In the genomic region with DNA sequence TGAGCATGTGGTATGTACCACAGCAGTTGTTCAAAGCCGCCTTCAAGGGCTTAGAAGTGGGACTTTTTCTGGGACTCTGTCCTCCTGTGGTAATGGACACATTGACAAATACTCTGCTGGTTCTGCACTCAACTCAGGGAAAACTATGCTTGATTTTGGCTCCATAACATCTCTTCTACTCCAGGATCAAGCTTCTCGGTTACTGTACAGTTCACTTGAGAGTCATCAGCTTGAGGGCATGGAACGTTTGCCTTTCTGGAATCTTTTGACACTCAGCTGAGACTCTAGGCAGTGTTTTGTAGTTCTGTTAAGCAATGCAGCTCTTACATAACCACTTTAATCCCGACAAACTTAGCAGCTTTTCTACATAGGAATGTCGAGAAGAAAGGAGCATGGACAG, we compare ENCODE assay signal across 14 mouse cellular contexts. TPM values are rescaled to one million over a fixed set of nuclear protein-coding genes. Genes with fewer than 3 reads are reported as not detected.
A peak's percentile ranks its signal among the peaks of the same experiment; 100 is the strongest.
DNase-seq lines count a peak whose midpoint lies in the region; ATAC-seq and TF ChIP-seq lines count a peak whose summit lies in the region.
"Had no signal": no experiment of that assay in that cellular context is flagged by ENCODE, and none has a peak within 500 bp of the region (broad histone marks: within the 10 kb centered on the region; RNA-seq: fewer than 3 reads in every experiment).

No protein-coding gene starts in this region.

- TF ChIP-seq CTCF in heart, adult 2 months (IDR thresholded peaks at IDR 0.05) = no peak
- TF ChIP-seq CTCF in liver, postnatal 0 days (IDR thresholded peaks at IDR 0.05; ENCODE audit: low read depth) = no peak
- no peak for TF ChIP-seq CTCF in cortical plate, adult 2 months (IDR thresholded peaks at IDR 0.05; ENCODE audit: extremely low read depth, insufficient read depth, low read length)

- no peak for ATAC-seq in liver, postnatal 0 days
- ATAC-seq in liver, embryonic 11.5 days (replicated peaks; ENCODE audit: low FRiP score) = no peak
- ATAC-seq: intestine, postnatal 0 days had no signal

- peaks cover 6% of the 10 kb centered on the region for H3K79me2 ChIP-seq in heart, adult 2 months (replicated peaks; ENCODE audit: control insufficient read depth, insufficient read depth, low read length)

- no peak for TF ChIP-seq EP300 in heart, adult 2 months (IDR thresholded peaks at IDR 0.05; ENCODE audit: insufficient read depth, low read depth, low read length)
- no peak for TF ChIP-seq EP300 in liver, postnatal 0 days (IDR thresholded peaks at IDR 0.05; ENCODE audit: low read depth)

- H3K27ac ChIP-seq in heart, adult 2 months = peak overlapping the region; percentile 89
- 0 out of 2 replicates have a peak overlapping the region, but pooled peaks have one; percentile 36 for H3K27ac ChIP-seq in liver, postnatal 0 days (ENCODE audit: low read depth)
- H3K27ac ChIP-seq in liver, embryonic 11.5 days (ENCODE audit: low read depth, low read length) = no peak overlapping the region
- peak overlapping the region; percentile 54 for H3K27ac ChIP-seq in cortical plate, adult 2 months (ENCODE audit: insufficient read depth, low read length)
- H3K27ac ChIP-seq: forebrain, embryonic 10.5 days; hindbrain, embryonic 13.5 days; limb, embryonic 15.5 days had no signal

- DNase-seq in heart, adult 2 months = peak in 1 of 2 experiments; percentile 18
- DNase-seq in heart, postnatal 25 days (ENCODE audit: low spot score) = no peak
- DNase-seq in liver, postnatal 0 days = no peak
- DNase-seq in liver, embryonic 11.5 days (ENCODE audit: low spot score) = no peak
- peak; percentile 53 for DNase-seq in skeletal muscle tissue, adult 2 months (ENCODE audit: low read depth, low spot score)
- DNase-seq in c-Kit-positive CD71-positive TER-119-positive erythroid progenitor cells, embryonic 14.5 days (ENCODE audit: low spot score) = no peak
- DNase-seq: cerebellum, postnatal 10 days; thymus, postnatal 14 days had no signal

- H3K9me3 ChIP-seq in liver, postnatal 0 days (ENCODE audit: low read length) = no peaks in the 10 kb centered on the region
- no peaks in the 10 kb centered on the region for H3K9me3 ChIP-seq in liver, embryonic 11.5 days (ENCODE audit: control insufficient read depth, low read length)
- H3K9me3 ChIP-seq: forebrain, embryonic 10.5 days; hindbrain, embryonic 13.5 days; limb, embryonic 15.5 days had no signal

- peaks cover 21% of the 10 kb centered on the region for H3K36me3 ChIP-seq in heart, adult 2 months (ENCODE audit: control insufficient read depth, insufficient read depth, low read length)
- no peaks in the 10 kb centered on the region for H3K36me3 ChIP-seq in liver, postnatal 0 days (replicated peaks; ENCODE audit: insufficient read depth, low read length)
- H3K36me3 ChIP-seq in liver, embryonic 11.5 days (ENCODE audit: control insufficient read depth, insufficient read depth, low read length) = no peaks in the 10 kb centered on the region
- H3K36me3 ChIP-seq: forebrain, embryonic 10.5 days; hindbrain, embryonic 13.5 days; limb, embryonic 15.5 days had no signal

- no peak overlapping the region for H3K4me2 ChIP-seq in liver, postnatal 0 days (ENCODE audit: low read depth, low read length)
- H3K4me2 ChIP-seq in liver, embryonic 11.5 days = no peak overlapping the region
- H3K4me2 ChIP-seq: heart, embryonic 11.5 days; hindbrain, embryonic 13.5 days; limb, embryonic 15.5 days had no signal

- intact Hi-C loops in heart, adult 2 months (cut with DNase I) = loop anchor here (5.0 to 10.0 kb wide), 3 partner anchors 255 to 665 kb away; no protein-coding TSS in a partner anchor
- intact Hi-C loops in heart, postnatal 25 days (cut with DNase I) = loop anchor here (5.0 to 10.0 kb wide), 3 partner anchors 453 to 663 kb away; no protein-coding TSS in a partner anchor

- WGBS in heart, adult 2 months = 55% methylated on average over 5 of the region's 5 CpGs
- WGBS in liver, postnatal 0 days (ENCODE audit: insufficient replicate concordance) = 50% methylated on average over 5 of the region's 5 CpGs
- WGBS in liver, embryonic 11.5 days = 73% methylated on average over 5 of the region's 5 CpGs

- no peaks in the 10 kb centered on the region for H3K27me3 ChIP-seq in heart, adult 2 months (ENCODE audit: control insufficient read depth, insufficient read depth, low read length)
- H3K27me3 ChIP-seq in liver, postnatal 0 days (ENCODE audit: insufficient read depth, low read length) = no peaks in the 10 kb centered on the region
- H3K27me3 ChIP-seq in liver, embryonic 11.5 days (replicated peaks; ENCODE audit: control insufficient read depth, insufficient read depth, low read length) = no peaks in the 10 kb centered on the region
- H3K27me3 ChIP-seq: hindbrain, embryonic 13.5 days; limb, embryonic 15.5 days had no signal

- peak; percentile 32; the same call in 1 of the 2 replicates for TF ChIP-seq POLR2A in heart, adult 2 months (IDR thresholded peaks at IDR 0.05; ENCODE audit: insufficient read depth, low read depth, low read length)
- no peak for TF ChIP-seq POLR2A in cortical plate, adult 2 months (IDR thresholded peaks at IDR 0.05; ENCODE audit: extremely low read depth, insufficient read depth, low read length)

- H3K9ac ChIP-seq in heart, adult 2 months (ENCODE audit: low read depth, low read length) = no peak overlapping the region
- no peak overlapping the region for H3K9ac ChIP-seq in liver, postnatal 0 days (replicated peaks)
- no peak overlapping the region for H3K9ac ChIP-seq in liver, embryonic 11.5 days (ENCODE audit: low read depth, low read length)
- H3K9ac ChIP-seq: hindbrain, embryonic 13.5 days; limb, embryonic 15.5 days had no signal

- H3K4me1 ChIP-seq in heart, adult 2 months (ENCODE audit: control insufficient read depth, insufficient read depth, low read length) = peaks cover 15% of the 10 kb centered on the region
- H3K4me1 ChIP-seq in liver, postnatal 0 days (ENCODE audit: insufficient read depth) = peaks cover 8% of the 10 kb centered on the region; the same call in 1 of the 2 replicates
- H3K4me1 ChIP-seq in liver, embryonic 11.5 days (replicated peaks; ENCODE audit: control insufficient read depth, insufficient read depth, low read length) = peaks cover 4% of the 10 kb centered on the region; the same call in 1 of the 2 replicates
- H3K4me1 ChIP-seq in cortical plate, adult 2 months (ENCODE audit: control insufficient read depth, insufficient read depth, low read length) = no peaks in the 10 kb centered on the region
- H3K4me1 ChIP-seq: hindbrain, embryonic 13.5 days had no signal

- H3K4me3 ChIP-seq in heart, adult 2 months = no peak overlapping the region
- no peak overlapping the region for H3K4me3 ChIP-seq in liver, postnatal 0 days (ENCODE audit: low read depth, low read length)
- H3K4me3 ChIP-seq in liver, embryonic 11.5 days (ENCODE audit: low read depth, low read length) = no peak overlapping the region
- H3K4me3 ChIP-seq in cortical plate, adult 2 months (ENCODE audit: insufficient read depth, low read length) = no peak overlapping the region
- H3K4me3 ChIP-seq: forebrain, embryonic 10.5 days; hindbrain, embryonic 13.5 days; limb, embryonic 15.5 days had no signal

RNA-seq across cellular contexts. Expression of gene Zbtb20, which starts 36.1 kb away (rescaled TPM):
- total RNA-seq in heart, adult 2 months (2021) = 100 to 1,000 TPM; 161 to 199 TPM
- 31.1 TPM in 2 replicates for polyA plus RNA-seq in heart, adult 2 months (2012; rRNA removed)
- 100 to 1,000 TPM; 167 to 189 TPM for total RNA-seq in heart, postnatal 25 days (2021)
- 7.9 and 9.2 TPM in 2 replicates for polyA plus RNA-seq in liver, postnatal 0 days (2015; fragmentation: Nextera tagmentation; extraction: Ambion mirVana)
- polyA plus RNA-seq in liver, embryonic 11.5 days (2014; fragmentation: Nextera tagmentation; extraction: Ambion mirVana) = 6.6 and 7.6 TPM in 2 replicates
- 13.1 and 15.7 TPM in 2 replicates for polyA plus RNA-seq in cortical plate, adult 2 months (2012; rRNA removed)
